Mouse (Mus musculus) CD4-positive, CD25-positive, alpha-beta regulatory T cell, adult 4 months (primary cell): ENCODE data around the gene Txndc2. TPM values are rescaled to one million over a fixed set of nuclear protein-coding genes. Genes with fewer than 3 reads are reported as not detected.
"Not testable (repeated sequence)": the region's sequence is repeated elsewhere in the genome, so short reads cannot be mapped to it uniquely, and the experiment has no call there.

Source experiments
- ATAC-seq: one replicate; pipeline ENCODE4 v1.8.0; 2017
- polyA plus RNA-seq, 2 experiments: library from polyadenylated mRNA; unstranded; fragments of 100-300 nt; shearing (Covaris generic); gene quantifications; one replicate each; pipeline ENCODE4 v1.2.1; 2017

Gene Txndc2
- polyA plus RNA-seq, 2 experiments from 2014 or later, result not detected

DNA sequence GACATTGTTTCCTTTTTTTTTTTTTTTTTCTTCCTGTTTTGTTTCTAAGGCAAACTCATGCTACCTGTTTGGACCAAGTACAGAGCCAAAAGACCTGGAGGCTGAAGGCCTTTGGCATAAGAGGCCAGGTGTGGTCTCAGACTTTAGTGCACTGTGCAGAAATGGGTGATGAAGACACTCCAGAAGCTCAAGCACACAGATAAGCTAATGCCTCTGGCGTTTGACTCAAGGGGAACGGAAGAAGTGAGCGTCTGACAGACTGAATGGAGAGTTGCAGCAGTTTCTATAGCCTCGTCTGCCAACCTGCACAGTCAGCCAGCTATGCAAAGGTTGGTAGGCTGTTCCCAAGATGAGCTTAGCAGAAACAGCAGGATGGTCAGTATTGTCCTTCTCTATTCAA, 13.6 kb upstream of the Txndc2 start:
- no peak for ATAC-seq

DNA sequence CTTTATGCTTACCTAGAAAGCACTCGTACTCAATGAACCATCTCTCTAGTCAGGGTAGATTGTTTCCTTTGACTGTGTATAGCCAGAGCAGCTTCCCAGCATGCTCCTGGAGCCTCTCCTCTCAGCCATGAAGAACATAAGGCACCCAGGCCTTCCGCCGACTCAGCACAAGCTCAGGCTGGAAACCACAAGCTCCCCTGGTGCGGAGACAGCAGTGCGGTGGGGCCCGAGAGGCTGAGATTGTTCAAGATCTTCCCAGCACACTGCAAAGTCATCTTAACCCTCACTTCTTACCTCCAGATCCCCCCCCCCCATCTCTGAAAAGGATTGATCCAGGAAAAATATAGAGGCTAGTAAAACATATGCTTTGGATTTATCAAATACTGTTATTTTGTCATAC, 8.6 kb upstream of the Txndc2 start:
- ATAC-seq, result no peak

DNA sequence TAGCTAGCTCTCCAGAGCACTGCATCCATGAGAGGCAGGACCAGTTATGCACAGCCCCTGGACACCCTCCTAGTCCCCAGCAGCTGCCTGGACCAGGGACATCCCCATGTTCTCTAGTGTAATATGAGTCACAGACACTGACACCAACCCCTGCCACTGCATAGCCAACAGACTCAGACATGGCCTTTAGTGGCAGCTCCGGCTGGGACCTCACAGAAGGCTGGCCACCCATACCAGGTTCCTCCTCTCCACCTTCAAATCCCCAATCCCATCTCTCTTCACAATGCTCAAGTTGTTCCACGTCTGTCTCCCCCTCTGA, 7.2 kb upstream of the Txndc2 start:
- no peak for ATAC-seq

DNA sequence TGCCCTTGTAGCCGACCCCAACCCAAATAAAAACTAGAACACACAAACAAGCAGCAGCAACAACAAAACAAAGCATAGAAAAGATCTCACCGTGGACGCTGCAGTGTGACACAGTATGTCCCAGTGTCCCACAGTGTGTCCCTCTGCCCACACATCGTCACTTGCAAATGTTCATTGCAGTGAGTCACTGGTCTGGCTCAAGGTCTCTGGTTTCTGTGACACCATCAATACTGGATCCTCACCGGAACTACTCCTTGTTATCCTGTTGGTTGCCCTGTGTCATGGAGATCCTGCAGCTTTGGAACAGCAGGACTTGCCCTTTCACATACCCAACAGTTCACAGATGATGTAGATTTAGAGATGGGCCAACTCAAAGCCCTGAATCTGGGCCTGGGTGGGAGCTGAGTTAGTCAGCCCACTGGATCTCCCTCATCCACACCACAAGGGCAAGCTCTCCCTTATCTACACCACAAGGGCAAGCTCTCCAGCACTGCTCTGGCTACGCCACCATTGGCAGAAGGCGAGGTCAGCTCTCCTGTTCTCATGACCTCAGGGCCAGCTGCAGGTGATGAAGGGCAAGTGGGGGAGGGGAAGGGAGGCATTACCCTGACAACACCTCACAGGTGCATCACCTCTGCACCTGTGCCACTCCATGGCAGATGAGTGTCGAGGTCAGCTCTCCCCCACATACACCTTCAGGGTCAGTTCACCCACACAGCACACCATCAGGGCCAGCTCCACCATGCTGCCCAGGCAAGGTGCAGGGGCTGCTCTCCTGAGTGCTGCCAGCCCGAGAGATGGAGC, 6.6 kb upstream of the Txndc2 start:
- ATAC-seq, result no peak

DNA sequence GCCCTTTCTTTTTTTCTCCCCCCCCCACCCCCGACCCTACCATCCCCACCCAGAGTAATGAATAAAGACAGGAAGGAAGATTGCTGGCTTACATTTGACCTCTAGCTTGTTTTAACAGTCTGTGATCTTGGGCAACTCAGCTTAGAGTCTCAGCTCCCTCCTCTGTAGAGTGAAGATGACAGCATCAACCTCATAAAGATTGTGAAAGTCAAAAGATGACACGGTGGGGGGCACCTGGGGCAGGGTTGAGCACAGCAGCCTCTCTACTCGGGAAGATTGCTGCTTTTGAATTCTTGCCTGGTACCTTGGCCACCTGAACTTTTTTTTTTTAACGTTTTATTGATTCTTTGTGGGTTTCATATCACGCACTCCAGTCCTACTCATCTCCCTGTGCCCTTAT, 6.0 kb upstream of the Txndc2 start:
- no peak for ATAC-seq

DNA sequence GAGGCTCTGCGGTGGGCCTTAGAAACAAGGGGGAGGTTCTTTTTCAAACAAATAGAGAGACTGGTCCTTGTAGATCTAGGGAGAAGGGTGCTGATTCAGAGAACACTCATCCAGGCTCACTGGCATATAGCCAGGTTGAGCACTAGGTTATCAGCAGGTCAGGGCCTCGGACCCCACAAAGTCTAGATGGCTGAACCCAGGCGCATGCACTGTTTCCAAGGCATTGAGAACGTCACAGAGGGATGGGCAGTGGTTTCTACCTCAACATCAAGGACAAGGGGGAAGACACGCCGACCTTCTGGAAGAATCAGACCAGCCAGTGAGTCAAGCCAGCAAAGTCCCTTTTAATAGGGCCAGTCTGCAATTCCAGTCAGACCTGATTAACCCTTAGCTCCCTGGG, 5.3 kb upstream of the Txndc2 start:
- no peak for ATAC-seq

DNA sequence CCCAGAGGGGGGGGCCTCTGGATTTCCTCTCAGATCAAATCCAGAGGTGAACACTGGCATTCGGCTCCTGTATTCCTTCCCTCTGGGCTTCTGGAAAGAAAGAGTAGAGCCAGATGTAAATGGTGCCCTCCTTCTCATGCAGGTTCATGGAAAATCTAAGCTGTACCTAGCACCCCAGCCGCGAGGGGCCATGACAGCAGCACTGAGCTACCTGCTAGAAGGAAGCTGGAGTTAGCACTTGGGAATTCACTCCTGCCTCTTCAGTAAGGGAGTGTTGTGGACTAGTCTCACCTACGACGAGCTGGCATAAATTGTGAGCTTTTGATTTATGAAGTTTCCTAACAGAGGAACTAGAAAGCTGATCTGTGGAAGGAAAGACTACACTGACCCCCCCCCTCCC, 1.6 kb upstream of the Txndc2 start:
- no peak for ATAC-seq

DNA sequence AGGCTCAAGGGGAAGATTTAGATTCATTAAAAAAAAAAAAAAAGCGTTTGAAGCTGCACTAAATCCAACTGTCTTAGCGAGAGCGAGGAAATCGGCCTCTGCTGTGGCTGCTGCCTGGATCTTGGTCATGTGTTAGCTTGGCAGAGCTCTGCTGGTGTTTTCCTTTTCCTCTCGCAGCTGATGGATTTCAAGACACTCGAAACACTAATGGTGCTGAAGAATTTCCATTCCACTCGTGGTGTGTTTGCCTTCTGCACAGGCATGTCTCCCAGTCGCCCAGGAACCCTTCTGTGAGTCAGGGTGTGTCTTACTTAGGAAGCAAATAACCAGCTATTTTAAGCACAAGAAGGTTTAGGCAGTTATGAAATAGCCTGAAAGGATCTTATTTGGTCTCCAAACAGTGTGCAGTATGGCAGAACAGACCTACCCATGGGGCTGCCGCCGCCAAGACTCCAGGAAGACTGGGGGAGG, 1.1 kb upstream of the Txndc2 start:
- ATAC-seq, result no peak

DNA sequence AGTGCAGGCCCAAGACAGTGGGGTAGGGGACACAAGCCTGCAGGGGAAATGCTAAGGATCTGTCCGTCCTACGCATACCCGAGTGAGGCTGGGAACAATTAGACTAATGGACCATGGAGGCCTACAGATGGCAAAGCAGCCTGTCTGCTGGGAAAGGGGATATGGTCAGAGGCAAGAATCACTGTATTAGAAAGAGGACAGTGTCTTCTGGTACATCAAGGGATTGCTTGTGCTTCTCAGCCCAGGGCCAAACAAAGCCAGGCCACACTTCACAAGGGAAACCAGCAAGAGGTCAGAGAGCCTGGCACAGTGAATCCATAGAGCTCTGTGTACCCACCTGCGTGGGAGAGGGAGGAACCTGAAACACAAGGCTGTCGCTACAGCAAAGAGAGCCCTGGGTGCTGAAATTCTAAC, 617 bp upstream of the Txndc2 start:
- ATAC-seq, result no peak

DNA sequence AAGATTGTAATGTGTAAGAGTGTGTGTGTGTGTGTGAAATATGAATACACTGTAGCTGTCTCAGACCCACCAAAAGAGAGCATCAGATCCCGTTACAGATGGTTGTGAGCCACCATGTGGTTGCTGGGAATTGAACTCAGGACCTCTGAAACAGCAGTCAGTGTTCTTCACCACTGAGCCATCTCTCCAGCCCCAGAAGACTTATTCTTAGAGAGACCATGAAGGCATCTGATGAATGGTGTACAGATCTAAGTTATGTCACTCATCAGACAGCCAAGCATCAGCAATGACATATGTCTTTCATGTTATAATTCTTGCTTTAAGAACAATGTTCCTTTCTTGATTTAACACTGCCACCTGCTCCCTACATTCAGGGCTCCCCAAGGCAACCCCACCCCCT, 2.8 kb downstream of the Txndc2 start:
- ATAC-seq, result no peak

DNA sequence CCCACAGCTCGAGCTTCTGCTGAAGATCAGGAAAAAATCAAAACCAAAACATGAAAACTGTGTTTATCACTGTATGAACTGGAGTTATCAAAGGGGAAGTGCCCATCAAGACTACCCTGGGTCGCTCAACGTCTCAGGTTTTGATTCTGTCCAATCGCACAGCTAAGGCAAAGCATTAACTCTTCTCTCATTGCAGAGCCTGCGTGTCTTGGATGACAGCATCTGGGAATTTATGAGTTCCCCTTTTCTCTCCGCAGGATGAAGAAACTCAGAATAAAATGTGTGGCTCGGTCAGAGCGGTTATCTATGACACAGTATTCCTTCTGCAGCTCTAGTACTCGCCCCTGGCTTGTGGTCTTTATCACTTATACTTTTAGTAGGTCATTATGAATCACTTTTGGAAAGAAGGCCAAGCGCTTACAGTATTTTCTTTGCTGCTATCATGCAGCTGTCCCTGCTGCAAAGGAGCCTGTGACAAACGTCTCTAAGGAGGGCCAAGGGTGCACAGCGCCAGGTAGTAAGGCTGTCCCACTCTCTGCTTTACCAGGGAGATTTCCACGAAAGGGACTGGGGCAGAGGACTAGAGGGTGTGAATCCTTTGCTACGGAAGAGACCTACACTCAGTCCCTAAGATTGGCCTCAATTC, 6.1 kb downstream of the Txndc2 start:
- no peak for ATAC-seq

DNA sequence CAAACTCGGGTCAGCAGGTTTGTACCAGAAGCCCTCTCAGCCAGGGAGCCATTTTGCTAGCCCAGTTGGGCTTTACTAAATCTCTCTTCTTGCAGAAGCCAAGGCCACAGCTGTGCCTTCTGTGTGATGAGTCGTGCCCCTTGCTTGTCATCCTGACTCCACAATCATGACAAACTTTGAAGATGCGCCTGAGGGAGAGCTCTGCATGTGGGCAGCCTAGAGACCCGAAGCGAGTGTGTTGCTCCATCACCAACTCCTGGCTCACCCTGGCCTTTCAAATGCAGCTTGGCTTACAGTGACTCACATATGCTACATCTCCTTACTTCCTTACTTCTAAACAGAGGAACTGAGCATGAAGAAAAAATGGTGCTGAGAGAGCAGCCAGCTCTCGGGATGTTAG, 12.0 kb downstream of the Txndc2 start:
- no peak for ATAC-seq

DNA sequence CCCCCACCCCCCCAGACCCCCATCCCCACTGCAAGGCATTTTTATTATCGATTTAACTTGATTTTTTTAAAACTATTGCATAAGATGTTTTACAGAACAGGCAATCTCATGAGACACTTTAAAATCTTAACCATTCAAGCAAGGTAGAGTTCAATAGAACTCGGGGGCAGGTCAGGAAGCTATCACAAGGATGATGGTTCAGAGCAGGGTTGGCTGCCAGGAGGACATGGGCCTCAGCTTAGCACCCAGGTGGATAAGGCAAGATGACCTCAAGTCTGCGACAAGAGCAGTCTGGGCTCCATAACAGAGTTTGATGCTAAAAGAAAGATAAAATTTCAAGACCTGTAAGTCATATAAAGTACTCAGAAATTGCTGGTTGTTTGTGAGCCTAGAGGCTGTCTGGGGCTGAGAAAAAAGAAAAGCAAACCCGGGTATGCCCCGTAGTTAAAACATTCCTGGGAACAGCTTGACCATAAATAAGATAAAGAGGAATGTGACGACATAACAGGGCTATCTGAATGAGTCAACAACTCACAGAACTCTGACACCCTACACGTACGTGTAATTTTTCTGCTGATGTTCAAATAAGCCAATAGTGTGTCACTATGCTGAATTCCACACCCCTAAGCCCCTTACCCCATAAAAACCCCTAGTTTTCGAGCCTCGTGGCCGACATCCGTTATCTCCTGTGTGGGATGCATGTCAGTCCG, 13.0 kb downstream of the Txndc2 start:
- not testable (repeated sequence) for ATAC-seq

DNA sequence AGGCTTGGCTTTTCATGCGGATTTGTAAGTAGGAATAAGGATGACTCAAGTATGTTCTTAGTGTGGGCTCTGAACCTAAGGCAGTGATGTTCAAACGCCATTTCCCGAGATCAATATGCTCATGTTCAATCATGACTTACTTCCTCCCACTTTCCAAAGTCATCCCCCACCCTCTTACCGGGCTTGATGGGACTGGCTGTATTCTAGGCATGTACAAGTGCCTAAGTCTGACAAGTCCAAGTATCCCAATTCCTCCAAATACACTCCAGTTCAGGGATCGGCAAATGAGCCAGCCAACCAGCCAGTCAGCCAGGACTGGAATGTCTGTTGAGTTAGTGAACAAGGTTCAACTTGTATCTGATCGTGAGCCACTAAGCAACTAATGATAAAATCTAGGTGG, 15.7 kb downstream of the Txndc2 start:
- ATAC-seq, result no peak

DNA sequence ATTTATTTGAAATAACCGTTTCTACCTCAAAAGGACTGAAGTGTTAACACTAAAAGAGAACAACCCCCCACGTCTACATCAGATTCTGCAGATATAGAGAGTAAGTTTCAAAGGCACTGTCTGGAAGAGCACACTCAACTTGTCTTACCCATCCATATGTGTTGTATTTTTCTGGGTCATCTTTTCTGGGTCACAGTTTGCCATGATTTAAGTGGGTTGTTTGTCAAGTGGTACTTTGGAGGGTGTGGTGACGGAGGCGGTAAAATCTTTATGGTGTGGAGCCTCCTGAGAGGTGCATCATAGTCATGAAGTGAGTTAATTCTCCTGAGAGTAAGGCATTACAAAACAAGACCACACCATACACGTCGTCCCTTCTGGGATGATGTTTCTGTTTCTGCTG, 16.4 kb downstream of the Txndc2 start:
- no peak for ATAC-seq

DNA sequence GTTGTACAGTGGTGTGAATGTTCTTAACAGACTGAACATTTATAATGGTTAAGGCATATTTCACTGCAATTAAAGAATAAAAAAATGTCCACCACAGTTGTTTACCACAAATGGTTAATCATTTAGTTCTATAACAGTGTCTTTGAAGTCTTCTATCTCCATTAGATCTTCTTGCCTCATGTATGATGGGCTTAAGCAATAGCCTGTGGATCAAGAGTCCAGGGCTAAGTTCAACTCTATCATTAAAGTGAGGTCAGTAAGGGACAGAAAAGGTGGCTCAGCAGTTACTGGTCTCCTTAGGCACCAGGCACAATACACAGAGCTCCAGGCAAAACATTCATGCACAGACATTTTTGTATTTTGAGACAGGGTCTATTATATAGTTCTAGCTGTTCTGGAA, 18.8 kb downstream of the Txndc2 start:
- ATAC-seq, result no peak

DNA sequence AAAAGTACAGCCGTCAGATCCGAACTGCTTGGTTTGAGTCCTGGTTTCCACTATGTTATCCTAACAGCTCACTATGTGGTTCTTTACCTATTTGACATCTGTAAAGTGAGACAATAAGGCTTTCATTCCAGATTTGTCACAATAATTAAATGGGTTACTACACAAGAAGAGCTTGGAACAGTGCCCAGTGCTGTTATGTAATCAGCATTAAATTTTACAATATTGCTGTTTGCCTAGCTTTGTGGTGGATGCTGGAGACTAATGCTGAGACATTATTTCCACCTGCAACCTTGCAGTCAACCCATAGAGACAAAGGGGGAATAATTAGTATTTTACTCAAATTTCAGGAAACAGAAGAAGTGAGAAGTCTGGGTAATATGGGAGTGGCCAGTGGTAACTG, 23.5 kb downstream of the Txndc2 start:
- no peak for ATAC-seq

DNA sequence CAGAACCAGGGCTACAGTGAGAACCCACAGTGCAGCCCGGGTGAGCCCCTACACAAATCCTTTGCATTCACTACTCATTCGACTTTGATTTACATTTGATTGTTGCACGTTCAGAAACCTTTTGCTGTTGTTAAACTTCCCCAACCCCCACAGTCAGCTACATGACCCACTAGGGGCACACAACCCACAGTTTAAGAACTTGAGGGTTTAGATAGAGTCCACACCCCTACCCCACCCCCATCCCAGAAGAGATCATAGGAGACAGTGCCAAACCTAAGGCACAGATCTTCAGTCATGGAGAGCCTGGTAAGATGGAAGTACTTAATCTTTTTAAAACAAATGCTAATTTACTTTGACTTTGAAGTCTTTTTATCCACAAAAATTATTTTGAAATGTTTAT, 26.3 kb downstream of the Txndc2 start:
- no peak for ATAC-seq

DNA sequence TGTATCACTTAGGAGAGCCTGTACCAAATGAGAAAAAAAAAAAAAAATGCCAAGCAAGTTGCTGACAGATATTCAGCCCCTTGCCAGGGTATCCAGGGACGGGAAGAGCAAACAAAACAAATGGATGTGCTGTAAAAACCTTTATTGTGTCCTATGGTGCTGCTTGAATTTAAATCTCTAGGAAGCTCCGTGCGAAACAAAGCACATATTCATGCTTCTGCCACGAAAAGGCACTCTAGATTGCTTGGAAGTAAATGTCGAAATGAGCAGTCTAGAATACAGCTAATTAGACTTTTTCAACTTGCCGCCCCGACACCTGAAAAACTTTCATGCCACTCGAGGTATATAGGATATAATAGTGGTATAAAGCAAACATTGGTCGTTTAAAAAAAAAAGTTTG, 27.5 kb downstream of the Txndc2 start:
- no peak for ATAC-seq

DNA sequence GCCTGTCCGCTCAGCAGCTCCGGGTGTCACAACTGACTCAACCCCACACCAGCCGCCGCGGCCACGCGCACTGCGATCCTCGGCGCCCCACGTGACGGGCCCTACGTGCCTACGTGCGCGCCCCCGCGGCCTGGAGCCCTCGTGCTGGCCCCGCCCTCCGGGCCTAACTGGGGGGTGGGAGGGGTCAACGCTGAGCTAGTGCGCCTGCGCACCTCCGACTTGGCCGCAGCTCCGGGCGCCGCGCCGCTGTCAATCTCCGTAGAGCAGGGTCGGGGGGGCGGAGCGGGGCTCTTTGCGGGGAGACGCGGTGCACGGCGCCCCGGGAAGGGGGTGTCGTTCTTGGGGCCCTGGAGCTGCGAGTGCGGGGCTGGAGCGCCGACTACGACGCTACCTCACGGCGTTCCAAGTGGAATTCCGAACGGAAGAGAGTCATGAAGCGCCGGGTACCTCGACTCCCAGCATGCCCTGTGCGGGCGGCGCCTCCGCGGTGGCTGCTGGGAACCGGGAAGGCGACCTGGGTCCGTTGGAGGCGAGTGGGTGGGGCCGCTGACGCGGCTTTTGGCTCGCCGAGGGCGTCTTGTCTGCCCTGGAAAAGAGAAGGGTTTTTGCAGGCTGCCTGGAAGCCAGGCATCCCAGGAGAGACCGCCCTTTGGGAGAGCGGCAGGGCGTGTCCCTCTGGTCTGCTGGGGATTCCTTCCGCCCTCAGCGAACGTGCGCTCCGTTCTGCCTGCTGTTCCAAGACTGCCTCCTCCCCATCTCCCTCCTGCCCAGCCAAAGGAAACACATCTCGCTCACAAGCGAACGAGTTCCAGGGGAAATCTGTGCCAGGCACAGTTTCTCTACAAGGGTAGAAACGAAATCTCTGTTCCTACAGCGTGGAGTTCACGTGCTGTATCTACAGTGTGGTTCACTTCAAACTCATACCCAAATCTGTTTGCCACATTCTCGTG, 28.2 kb downstream of the Txndc2 start, which contains the start of gene Vapa:
Gene Vapa, minus strand, starts transcription at position 93 of the 950 bp plus-strand sequence.
- peak; percentile 81 for ATAC-seq

DNA sequence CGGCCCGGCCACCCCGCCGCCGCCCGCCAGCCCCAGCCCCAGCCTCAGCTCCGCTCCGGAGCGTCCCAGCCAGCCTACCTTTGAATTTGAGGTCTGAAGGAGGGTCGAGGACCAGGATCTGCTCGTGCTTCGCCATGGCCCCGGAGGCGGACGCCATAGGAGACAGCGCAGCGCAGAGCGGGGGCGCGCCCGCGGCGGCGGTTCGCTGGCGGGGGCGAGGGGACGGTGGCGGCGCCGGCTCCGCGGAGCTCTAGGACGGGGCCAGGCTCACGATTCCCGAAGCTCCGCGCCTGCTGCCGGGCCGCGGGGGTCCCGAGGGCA, 28.9 kb downstream of the Txndc2 start:
- ATAC-seq, result peak; percentile 38

DNA sequence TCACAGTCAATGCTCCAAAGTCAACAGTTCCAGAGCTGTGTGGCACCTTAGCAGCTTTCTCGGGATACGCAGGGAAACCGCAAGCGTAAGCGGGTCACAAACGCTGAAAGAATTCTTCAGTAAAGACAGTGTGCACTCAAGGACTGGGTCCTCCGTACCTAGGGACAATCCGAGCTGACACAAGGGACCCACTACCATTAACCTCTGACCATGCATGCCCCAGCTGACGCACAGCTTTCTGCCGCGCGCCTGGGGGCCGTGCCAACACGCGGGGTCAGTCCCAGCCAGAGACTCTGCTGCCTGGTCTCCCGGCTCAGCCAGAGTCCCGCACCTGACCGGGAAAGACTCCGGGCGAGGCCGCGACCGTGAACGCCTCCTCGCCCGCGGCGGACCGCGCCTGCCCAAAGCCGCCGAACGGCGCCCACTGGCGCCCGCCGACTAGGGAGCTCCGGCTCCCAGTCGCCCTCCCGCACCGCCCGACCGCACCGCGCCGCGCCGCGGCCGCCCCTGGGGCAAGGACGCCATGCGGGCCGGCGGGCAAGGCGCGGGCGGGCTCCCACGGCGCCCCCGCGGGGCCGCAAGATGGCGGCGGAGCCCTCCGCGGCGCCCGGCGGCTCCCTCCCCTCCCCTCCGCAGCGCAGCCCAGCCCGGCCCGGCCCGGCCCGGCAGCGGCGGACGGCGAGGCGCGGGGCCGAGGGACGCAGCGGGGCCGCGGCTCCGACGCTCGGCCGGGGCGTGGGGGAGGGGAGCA, 29.4 kb downstream of the Txndc2 start:
- ATAC-seq, result peak; percentile 4
